Mouse (Mus musculus): ENCODE measurements around the gene Frmd4b. TPM values are rescaled to one million over a fixed set of nuclear protein-coding genes. Genes with fewer than 3 reads are reported as not detected.

The Frmd4b gene
- polyA plus RNA-seq, 1 experiment from 2014 or later = 15.7 TPM

DNA sequence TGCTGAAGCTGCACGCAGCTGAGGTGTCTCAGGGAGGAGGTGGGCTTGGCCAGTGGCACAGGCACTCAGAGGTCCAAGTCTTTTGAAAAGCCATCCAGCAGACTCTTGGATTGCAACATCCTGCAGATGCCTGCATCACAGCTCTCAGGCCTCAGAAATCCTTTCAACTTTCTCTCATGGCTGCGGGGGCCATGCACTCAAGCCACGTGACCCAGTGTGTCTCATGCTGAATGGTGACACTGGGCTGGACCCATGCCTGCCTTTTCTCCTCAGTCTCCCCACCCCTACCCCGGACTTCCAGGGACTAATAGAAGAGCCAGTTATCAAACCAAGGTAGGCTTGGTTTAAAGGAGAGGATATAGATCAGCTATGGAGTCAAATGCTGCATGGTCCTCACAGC, 66.2 kb downstream of the Frmd4b start:
- Histone ChIP-seq H3K9me3 (no peaks in the 10 kb centered on the region), H3K4me1 (peaks cover 25% of the 10 kb centered on the region), H3K4me3 (no peak overlapping the region), H3K36me3 (no peaks in the 10 kb centered on the region), H3K27me3 (no peaks in the 10 kb centered on the region), H3K27ac (no peak overlapping the region), H3K4me2 (no peak overlapping the region), H3K9ac (no peak overlapping the region)
- no peak for ATAC-seq (ENCODE audit: borderline replicate concordance, extremely low read depth, low FRiP score, low TSS enrichment)
- WGBS = 63% methylated on average over 4 of the region's 4 CpGs

DNA sequence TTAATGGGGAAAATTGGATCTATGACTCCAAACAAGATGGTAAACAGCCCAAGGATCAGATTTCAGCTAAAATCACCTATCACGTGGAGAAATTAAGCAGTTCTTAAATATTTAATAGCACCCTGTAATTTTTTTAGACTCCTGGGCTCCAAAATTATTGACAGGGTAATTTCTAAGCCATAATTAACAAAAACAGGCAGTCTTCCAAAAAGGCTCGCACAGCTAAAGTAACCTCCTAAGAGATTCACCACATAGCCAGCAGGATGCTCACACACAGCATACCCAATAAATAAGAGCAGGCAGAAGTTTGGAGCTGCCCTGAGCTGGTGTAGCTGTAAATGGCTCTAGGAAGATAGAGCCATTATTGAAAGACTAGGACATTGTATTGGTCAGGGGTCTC, 76.9 kb downstream of the Frmd4b start:
- ATAC-seq (ENCODE audit: borderline replicate concordance, extremely low read depth, low FRiP score, low TSS enrichment) = no peak
- Histone ChIP-seq H3K27ac (no peak overlapping the region), H3K27me3 (no peaks in the 10 kb centered on the region), H3K4me3 (no peak overlapping the region), H3K9me3 (no peaks in the 10 kb centered on the region), H3K4me2 (no peak overlapping the region), H3K4me1 (no peaks in the 10 kb centered on the region), H3K36me3 (no peaks in the 10 kb centered on the region), H3K9ac (no peak overlapping the region)
- WGBS = 72% methylated on average over 2 of the region's 2 CpGs

DNA sequence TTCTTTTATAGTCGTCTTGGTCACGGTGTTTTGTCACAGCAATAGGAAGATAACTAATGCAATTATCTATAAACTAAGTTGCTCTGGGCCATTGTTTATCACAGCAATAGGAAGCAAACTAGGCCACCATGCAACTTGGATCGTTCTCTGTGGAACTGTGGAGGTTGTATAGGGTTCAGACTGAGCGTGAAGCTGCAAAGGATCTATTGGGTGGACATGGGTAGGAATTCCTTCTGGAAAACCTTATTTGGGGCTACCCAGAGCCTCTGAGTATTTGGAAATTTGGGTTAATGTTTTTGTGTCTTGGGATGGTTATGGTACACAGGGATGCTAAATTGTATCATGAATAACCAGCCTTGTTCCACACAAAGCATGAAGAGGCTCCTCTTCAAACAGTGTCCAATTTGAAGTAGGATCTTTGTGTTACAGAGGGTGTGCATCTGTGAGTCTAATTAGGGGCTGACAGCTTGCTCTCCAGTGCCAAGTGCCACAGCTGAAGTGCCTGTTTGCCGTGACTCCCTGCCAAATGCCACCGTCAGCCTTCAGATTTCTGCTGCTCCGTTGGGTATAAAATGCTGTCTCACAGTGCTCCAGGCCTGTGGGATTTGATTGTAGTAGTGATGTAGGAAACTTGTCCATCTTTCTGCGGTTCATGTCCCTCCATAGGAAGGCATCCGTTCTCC, 81.4 kb downstream of the Frmd4b start:
- Histone ChIP-seq H3K9ac (no peak overlapping the region), H3K4me3 (no peak overlapping the region), H3K27me3 (no peaks in the 10 kb centered on the region), H3K9me3 (no peaks in the 10 kb centered on the region), H3K4me2 (no peak overlapping the region), H3K27ac (no peak overlapping the region), H3K4me1 (no peaks in the 10 kb centered on the region; the same call in 1 of the 2 replicates), H3K36me3 (no peaks in the 10 kb centered on the region)
- ATAC-seq (ENCODE audit: borderline replicate concordance, extremely low read depth, low FRiP score, low TSS enrichment) = no peak
- 77% methylated on average over 9 of the region's 9 CpGs for WGBS

DNA sequence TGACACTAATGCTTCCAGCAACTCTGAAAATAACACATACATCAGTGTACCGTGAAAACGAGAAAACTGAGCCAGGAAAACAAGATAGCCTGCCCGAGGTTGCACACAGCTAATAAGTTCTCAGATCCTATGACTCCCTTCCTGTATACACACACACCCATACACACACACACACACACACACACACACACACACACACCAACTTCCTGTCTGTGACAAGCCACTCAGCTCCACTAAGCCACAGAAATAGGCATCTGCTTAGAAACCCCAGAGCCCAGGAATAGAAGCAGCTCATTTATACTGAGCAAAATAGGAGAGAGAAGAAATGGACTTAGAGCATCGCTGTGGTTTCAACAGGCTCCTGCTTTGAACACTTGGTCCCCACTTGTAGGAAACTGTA, 86.3 kb downstream of the Frmd4b start:
- H3K9me3 ChIP-seq = no peaks in the 10 kb centered on the region
- H3K4me3 ChIP-seq = no peak overlapping the region
- H3K36me3 ChIP-seq = no peaks in the 10 kb centered on the region
- ATAC-seq (ENCODE audit: borderline replicate concordance, extremely low read depth, low FRiP score, low TSS enrichment) = no peak
- H3K27ac ChIP-seq = no peak overlapping the region
- no peak overlapping the region for H3K4me2 ChIP-seq
- H3K27me3 ChIP-seq = no peaks in the 10 kb centered on the region
- peaks cover 7% of the 10 kb centered on the region; the same call in 1 of the 2 replicates for H3K4me1 ChIP-seq
- WGBS = 49% methylated on average over 4 of the region's 4 CpGs
- no peak overlapping the region for H3K9ac ChIP-seq

DNA sequence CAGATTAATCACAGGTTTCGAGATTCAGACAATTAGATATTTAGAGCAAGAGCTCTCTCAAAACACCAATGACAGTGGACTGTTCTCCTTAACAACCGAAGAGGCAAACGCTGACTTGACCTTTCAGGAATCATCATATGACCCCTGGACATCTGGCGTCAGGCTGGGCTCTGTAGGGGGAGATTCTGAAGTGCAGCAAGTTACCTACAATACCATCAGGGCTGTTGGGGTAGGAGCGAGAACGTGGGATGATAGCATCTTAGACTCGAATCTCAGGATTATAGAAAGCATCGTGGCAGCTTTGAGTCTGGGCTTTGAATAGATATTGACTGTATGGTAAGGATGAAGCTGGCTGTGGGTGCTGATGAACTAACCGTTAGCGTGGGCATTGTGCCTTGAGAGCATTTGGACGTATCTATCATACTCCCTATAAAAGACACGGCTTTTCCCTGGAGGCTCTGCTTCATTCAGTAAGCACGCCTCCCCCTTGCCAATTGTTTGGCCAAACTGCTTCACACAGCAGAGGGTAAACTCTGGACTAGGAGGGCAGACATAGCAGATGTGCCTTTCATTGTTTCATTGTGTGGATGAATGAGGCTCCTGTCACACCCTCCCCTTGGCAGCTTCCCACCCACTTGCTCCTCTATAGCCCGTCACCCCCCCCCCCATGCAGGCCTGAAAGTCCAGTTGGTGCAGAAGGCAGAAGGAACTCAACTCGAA, 88.2 kb downstream of the Frmd4b start:
- Histone ChIP-seq H3K27ac (no peak overlapping the region), H3K9ac (no peak overlapping the region), H3K9me3 (no peaks in the 10 kb centered on the region), H3K4me1 (peaks cover 7% of the 10 kb centered on the region; the same call in 1 of the 2 replicates), H3K36me3 (no peaks in the 10 kb centered on the region), H3K4me3 (no peak overlapping the region), H3K4me2 (no peak overlapping the region), H3K27me3 (no peaks in the 10 kb centered on the region)
- no peak for ATAC-seq (ENCODE audit: borderline replicate concordance, extremely low read depth, low FRiP score, low TSS enrichment)
- 72% methylated on average over 15 of the region's 15 CpGs for WGBS

DNA sequence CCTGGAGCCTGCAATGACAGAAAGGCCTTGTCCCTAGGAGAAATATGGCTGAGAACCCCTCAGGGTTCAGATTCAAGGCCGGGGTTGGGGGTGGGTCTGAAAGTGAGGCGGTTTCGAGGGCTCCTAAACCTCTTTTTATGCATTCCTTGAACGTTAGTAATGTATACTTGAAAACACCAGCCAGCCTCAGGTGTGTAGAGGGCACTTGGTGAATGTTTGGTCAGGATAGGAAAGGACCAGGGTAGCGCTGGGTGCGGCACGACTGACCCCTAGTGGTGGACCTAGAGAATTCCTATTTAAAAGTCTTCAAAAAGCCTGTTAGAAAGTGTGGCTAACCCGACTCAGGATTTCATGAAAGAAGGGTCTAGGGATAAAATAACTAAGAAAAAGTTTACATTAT, 91.2 kb downstream of the Frmd4b start:
- no peaks in the 10 kb centered on the region for H3K36me3 ChIP-seq
- H3K9ac ChIP-seq = no peak overlapping the region
- peak overlapping the region; percentile 79 for H3K27ac ChIP-seq
- peaks cover 16% of the 10 kb centered on the region for H3K4me1 ChIP-seq
- no peak overlapping the region for H3K4me2 ChIP-seq
- H3K27me3 ChIP-seq = no peaks in the 10 kb centered on the region
- H3K9me3 ChIP-seq = no peaks in the 10 kb centered on the region
- peak; percentile 83 for ATAC-seq (ENCODE audit: borderline replicate concordance, extremely low read depth, low FRiP score, low TSS enrichment)
- WGBS = 13% methylated on average over 8 of the region's 8 CpGs
- no peak overlapping the region for H3K4me3 ChIP-seq

DNA sequence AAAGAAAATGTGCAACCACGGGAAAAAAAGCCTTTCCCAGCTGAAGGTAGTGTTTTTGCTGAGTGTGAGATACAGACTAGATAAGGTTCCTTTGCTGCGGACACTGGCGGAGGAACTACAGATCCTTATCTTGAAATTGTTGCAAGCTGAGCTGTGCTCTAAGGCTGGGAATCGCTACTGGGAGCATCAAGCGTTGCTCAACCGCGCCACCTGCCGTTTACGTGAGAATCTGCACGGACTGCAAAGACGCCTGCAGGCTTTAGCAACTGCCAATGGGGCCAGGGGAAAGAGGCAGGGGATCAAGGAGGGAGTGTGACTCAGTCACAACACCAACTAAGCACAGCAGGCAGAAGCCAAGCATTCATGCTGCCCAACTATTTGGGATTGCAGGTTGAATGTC, 94.2 kb downstream of the Frmd4b start:
- Histone ChIP-seq H3K9ac (no peak overlapping the region), H3K4me2 (peak overlapping the region; percentile 41), H3K4me1 (peaks cover 17% of the 10 kb centered on the region), H3K27me3 (no peaks in the 10 kb centered on the region), H3K27ac (no peak overlapping the region), H3K9me3 (no peaks in the 10 kb centered on the region), H3K4me3 (no peak overlapping the region), H3K36me3 (no peaks in the 10 kb centered on the region)
- WGBS = 0% methylated on average over 11 of the region's 11 CpGs
- ATAC-seq (ENCODE audit: borderline replicate concordance, extremely low read depth, low FRiP score, low TSS enrichment) = no peak

DNA sequence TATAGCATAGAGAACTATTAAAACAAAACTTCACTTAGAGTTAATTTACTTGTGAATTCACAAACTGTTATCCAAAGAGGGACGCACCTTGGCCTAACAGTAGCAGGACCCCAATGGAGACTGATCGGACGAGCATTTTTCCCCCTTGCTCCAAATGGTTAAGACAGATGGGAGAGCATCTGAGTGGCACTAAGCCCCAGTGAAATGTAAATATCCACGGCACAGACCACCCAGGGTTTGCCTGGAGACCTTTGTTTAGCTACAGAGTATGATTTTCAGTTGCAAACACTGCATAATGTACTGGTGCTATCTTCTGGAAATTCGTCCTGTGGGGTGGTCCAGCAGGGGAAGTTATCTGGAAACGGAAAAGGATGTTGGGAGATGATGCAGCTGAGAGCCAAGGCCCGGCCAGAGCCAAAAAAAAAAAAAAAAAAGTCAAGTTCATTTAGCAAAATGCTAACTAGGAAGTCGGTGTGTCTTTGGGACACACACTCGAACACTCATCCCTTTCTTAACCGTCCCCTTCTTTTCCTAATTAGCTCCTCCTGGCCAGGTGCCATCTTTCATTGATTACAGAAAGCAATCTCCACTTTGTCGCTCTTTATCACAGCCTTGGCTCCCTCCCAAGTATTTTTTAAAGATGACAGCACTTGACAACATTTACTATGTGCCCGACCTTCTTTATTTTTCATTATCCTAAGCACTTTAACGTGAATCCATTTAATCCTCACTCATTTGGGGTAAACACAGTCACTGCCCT, 95.9 kb downstream of the Frmd4b start:
- 0 out of 2 replicates have a peak, but pooled peaks have one; percentile 23 for ATAC-seq (ENCODE audit: borderline replicate concordance, extremely low read depth, low FRiP score, low TSS enrichment)
- peaks cover 32% of the 10 kb centered on the region for H3K4me1 ChIP-seq
- no peak overlapping the region for H3K4me2 ChIP-seq
- WGBS = 28% methylated on average over 13 of the region's 13 CpGs
- no peaks in the 10 kb centered on the region for H3K36me3 ChIP-seq
- no peaks in the 10 kb centered on the region for H3K27me3 ChIP-seq
- no peaks in the 10 kb centered on the region for H3K9me3 ChIP-seq
- H3K4me3 ChIP-seq = no peak overlapping the region
- H3K27ac ChIP-seq = 0 out of 2 replicates have a peak overlapping the region, but pooled peaks have one; percentile 22
- H3K9ac ChIP-seq = no peak overlapping the region

DNA sequence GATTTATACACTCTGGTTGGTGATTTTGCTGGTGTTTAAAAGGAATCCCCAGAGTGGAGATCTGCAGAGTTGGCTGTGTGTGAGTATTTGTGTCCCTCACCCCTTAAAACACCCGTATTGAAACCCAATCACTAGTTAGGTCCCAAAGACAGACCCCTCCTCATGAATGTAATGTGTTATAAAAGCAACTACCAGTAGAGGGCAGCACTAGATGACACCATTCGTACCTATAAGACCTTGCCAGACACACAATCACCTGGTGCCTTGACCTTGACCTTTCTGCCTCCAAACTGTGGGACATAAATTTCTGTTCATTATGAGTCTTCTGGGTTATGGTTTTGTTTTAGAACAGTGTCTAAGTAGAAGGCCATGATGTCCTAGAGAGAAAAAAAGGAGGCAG, 96.8 kb downstream of the Frmd4b start:
- peaks cover 32% of the 10 kb centered on the region for H3K4me1 ChIP-seq
- H3K36me3 ChIP-seq = no peaks in the 10 kb centered on the region
- no peaks in the 10 kb centered on the region for H3K9me3 ChIP-seq
- no peak overlapping the region for H3K27ac ChIP-seq
- no peaks in the 10 kb centered on the region for H3K27me3 ChIP-seq
- WGBS = 62% methylated on average over 2 of the region's 2 CpGs
- no peak overlapping the region for H3K4me3 ChIP-seq
- no peak overlapping the region for H3K4me2 ChIP-seq
- no peak for ATAC-seq (ENCODE audit: borderline replicate concordance, extremely low read depth, low FRiP score, low TSS enrichment)
- no peak overlapping the region for H3K9ac ChIP-seq

DNA sequence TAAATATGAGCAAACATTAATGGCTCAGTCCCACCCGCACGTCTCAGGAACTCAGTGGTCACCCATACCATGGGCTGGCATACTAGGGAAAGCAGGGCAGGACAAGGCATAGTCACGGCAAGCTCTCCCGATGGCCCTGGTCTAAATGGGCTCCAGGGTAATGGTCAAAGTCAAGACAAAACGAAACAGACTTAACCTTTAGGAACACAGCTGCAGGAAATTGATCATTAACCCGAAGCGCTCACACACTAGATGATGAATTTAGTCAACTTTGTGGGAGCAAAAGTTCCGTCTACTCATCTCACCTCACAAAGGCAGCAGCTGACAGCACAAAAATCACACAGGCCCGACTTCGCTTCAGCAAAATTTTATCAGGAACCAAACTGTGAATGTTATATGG, 97.8 kb downstream of the Frmd4b start:
- Histone ChIP-seq H3K36me3 (no peaks in the 10 kb centered on the region), H3K27ac (no peak overlapping the region), H3K4me2 (no peak overlapping the region), H3K4me1 (peaks cover 32% of the 10 kb centered on the region), H3K9me3 (no peaks in the 10 kb centered on the region), H3K4me3 (no peak overlapping the region), H3K27me3 (no peaks in the 10 kb centered on the region), H3K9ac (no peak overlapping the region)
- WGBS = 74% methylated on average over 10 of the region's 10 CpGs
- ATAC-seq (ENCODE audit: borderline replicate concordance, extremely low read depth, low FRiP score, low TSS enrichment) = no peak

DNA sequence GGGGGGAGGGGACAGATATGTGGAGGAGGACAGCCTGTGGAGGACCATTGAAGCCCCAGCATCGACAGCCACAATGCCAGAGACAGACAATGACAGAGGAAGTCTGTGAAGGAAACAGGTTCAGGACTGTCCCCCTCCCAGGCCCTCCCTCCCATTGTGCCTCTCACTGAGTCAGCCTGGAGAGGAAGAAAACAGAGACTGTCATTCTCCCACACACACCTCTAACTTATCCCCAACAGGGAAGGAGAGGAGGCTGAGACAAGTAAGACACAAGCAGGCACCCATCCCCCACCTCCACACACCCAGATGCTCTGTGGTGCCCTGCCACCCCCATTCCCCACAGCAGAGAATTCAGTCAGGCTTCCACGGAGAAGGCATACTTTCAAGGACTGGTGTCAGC, 98.9 kb downstream of the Frmd4b start:
- H3K4me2 ChIP-seq = no peak overlapping the region
- no peaks in the 10 kb centered on the region for H3K36me3 ChIP-seq
- H3K27me3 ChIP-seq = no peaks in the 10 kb centered on the region
- WGBS = 10% methylated on average over 2 of the region's 2 CpGs
- H3K9ac ChIP-seq = no peak overlapping the region
- peak overlapping the region; percentile 29; the same call in 1 of the 2 replicates for H3K27ac ChIP-seq
- H3K4me3 ChIP-seq = no peak overlapping the region
- ATAC-seq (ENCODE audit: borderline replicate concordance, extremely low read depth, low FRiP score, low TSS enrichment) = peak; percentile 21; the same call in 1 of the 2 replicates
- peaks cover 32% of the 10 kb centered on the region for H3K4me1 ChIP-seq
- H3K9me3 ChIP-seq = no peaks in the 10 kb centered on the region
